Mouse (Mus musculus) erythroblast, embryonic 14.5 days (primary cell): ENCODE results near the gene Maoa.

Experiments used
- GATA1 ChIP-seq: IDR thresholded peaks from 2 replicates; pipeline ENCODE4 v1.6.1; 2012; ENCODE audit warnings: low read length, inconsistent platforms, mixed read lengths
- TAL1 ChIP-seq: IDR thresholded peaks from 3 replicates; pipeline ENCODE4 v1.6.1; 2012; ENCODE audit warnings: low read length, inconsistent platforms, mixed read lengths

DNA sequence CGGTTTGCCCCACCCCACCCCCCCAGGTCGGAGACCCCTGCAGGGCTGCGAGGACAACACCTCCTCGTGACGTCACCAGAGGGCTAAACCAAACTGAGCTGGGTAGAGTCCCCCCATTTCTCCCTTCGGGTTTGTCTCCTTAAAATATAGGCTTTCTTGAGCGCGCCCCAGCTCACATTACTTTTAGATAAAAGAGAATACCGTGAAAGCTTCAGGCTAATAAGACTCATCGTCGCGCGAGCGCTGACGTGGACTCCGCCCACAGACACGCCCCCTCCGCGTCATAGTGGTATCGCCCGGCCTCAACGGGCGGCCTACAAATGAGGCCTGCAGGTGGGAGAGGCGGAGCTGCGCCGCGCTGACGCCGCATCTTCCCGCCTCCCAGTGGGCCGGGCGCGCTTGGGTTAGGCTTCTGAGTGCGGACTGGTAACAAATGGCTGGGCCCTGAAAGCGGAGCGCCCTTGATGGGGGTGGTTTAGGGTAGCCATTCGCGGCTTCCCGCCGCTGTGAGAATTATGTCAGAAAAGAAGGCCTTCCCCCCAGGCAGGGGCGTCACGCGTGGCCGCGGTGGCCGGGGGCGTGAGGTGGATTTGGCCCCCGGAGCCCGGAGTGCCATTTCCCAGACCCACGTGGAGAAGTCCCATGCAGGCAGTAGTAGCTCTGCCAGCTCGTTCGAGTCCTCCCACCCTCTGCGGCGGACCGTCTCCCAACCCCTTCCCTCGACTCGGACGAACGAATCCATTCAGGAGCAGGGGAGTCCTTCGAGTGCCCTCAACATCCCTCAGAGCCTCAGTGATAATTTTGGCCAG lies 1.1 kb upstream of the Maoa start:
- TF ChIP-seq GATA1 = no peak
- no peak for TF ChIP-seq TAL1
